Mouse (Mus musculus) forebrain, postnatal 0 days (tissue): ENCODE data around the gene Mmrn1. TPM values are rescaled to one million over a fixed set of nuclear protein-coding genes. Genes with fewer than 3 reads are reported as not detected.

ENCODE experiments used
- ATAC-seq: fragments of 200-750 bp; cut with Nextera tagmentation; 2 replicates; pipeline ENCODE4 v1.8.0; 2017; ENCODE audit warnings: mild to moderate bottlenecking, moderate library complexity
- DNase-seq: peaks from one replicate; pipeline ENCODE4 v3.0.0-alpha.2; 2015
- H3K27ac ChIP-seq: fragments of 300-500 bp; sonication (generic); 2 replicates; pipeline ENCODE4 v1.5.1; 2014; ENCODE audit warnings: low read depth, mild to moderate bottlenecking, antibody characterized with exemption, low read length, moderate library complexity, mixed read lengths
- H3K27me3 ChIP-seq: fragments of 300-500 bp; sonication (generic); 2 replicates; pipeline ENCODE4 v1.6.1; 2014; ENCODE audit warnings: mild to moderate bottlenecking, low read length, mixed read lengths; ENCODE audit not compliant: insufficient read depth
- H3K36me3 ChIP-seq: fragments of 300-500 bp; sonication (generic); 2 replicates; pipeline ENCODE4 v1.6.1; 2014; ENCODE audit warnings: mild to moderate bottlenecking, moderate library complexity; ENCODE audit not compliant: insufficient read depth
- H3K4me1 ChIP-seq: fragments of 300-500 bp; sonication (generic); 2 replicates; pipeline ENCODE4 v1.6.1; 2014; ENCODE audit warnings: antibody characterized with exemption; ENCODE audit not compliant: insufficient read depth
- H3K4me2 ChIP-seq: fragments of 300-500 bp; sonication (generic); 2 replicates; pipeline ENCODE4 v1.6.1; 2014; ENCODE audit warnings: low read depth, mild to moderate bottlenecking, moderate library complexity
- H3K4me3 ChIP-seq: fragments of 300-500 bp; sonication (generic); 2 replicates; pipeline ENCODE4 v1.5.1; 2014; ENCODE audit warnings: low read depth, low read length, mixed read lengths
- H3K9ac ChIP-seq: fragments of 300-500 bp; sonication (generic); 2 replicates; pipeline ENCODE4 v1.6.1; 2014; ENCODE audit warnings: mild to moderate bottlenecking
- H3K9me3 ChIP-seq: fragments of 300-500 bp; sonication (generic); 2 replicates; pipeline ENCODE4 v1.6.1; 2016; ENCODE audit warnings: low read length
- CTCF ChIP-seq: sonication (generic); IDR thresholded peaks from 2 replicates; pipeline ENCODE4 v1.5.1; 2016; ENCODE audit warnings: antibody characterized with exemption, control low read depth, low read depth
- WGBS: fragments of 180-500 bp; shearing (Covaris S2); extraction: QIAGEN DNeasy Blood & Tissue Kit; methylation state at CpG from one replicate; pipeline ENCODE4 v1.1.7; 2014; 5-methylcytosine and 5-hydroxymethylcytosine counted together
- polyA plus RNA-seq: library from polyadenylated mRNA; unstranded; fragments of >200 nt; fragmentation: Nextera tagmentation; extraction: Ambion mirVana; gene quantifications from 2 replicates; pipeline ENCODE4 v1.2.1, GENCODE M21; 2015
- total RNA-seq: library from RNA; depleted of rRNA; stranded (reverse); fragments of >200 nt; gene quantifications from 2 replicates; pipeline ENCODE4 v1.2.3, GENCODE M21; 2014; rRNA removed

Mmrn1 gene
- total and polyA plus RNA-seq, 2 experiments from 2014 or later, result 1.0 to 2.1 TPM

- H3K4me3 ChIP-seq, result no peak overlapping the region
- no peaks in the 10 kb centered on the region for H3K36me3 ChIP-seq
- H3K9me3 ChIP-seq, result no peaks in the 10 kb centered on the region
- 6% methylated on average over 3 of the region's 3 CpGs for WGBS
- no peaks in the 10 kb centered on the region for H3K27me3 ChIP-seq
- no peak overlapping the region for H3K27ac ChIP-seq
- TF ChIP-seq CTCF, result no peak
- H3K9ac ChIP-seq, result no peak overlapping the region
- H3K4me2 ChIP-seq, result no peak overlapping the region
- ATAC-seq, result no peak
- no peak for DNase-seq
- no peaks in the 10 kb centered on the region for H3K4me1 ChIP-seq
Observed at GRCm38 (mm10) chr6:61003916-61004765, 79.4 kb downstream of the Mmrn1 start.

GRCm38 (mm10) chr6:61013780-61014179 is 89.0 kb downstream of the Mmrn1 start:
- DNase-seq (no peak), ATAC-seq (no peak)
- Histone ChIP-seq H3K9me3 (no peaks in the 10 kb centered on the region), H3K4me3 (no peak overlapping the region), H3K4me2 (no peak overlapping the region), H3K36me3 (no peaks in the 10 kb centered on the region), H3K9ac (no peak overlapping the region), H3K27me3 (no peaks in the 10 kb centered on the region), H3K4me1 (no peaks in the 10 kb centered on the region), H3K27ac (no peak overlapping the region)
- 62% methylated on average over 5 of the region's 5 CpGs for WGBS
- no peak for TF ChIP-seq CTCF

GRCm38 (mm10) chr6:61019689-61020088 is 94.9 kb downstream of the Mmrn1 start:
- no peak for ATAC-seq
- no peak for TF ChIP-seq CTCF
- no peak overlapping the region for H3K4me3 ChIP-seq

DNA sequence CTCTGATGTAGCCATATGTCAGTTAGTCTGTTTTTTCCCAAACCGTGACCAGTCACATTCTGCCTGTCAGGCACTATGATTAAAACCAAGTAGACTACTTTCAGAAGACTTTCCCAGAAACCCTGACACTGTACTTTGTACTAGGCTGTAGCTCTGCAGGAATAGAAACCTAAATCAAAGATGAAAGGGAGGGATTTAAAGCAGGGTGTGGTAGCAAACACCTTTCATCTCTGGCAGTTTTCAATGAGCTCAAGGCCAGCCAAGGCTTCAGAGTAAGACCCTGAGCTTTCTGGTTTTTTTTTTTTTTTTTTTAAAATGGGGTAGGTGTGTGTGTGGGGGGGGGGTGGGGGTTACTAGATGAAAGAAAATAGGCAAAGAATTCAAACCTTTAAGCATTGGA is 96.2 kb downstream of the Mmrn1 start:
- 88% methylated on average over 1 of the region's 1 CpGs for WGBS
- H3K9me3 ChIP-seq, result no peaks in the 10 kb centered on the region
- no peak overlapping the region for H3K4me2 ChIP-seq
- H3K9ac ChIP-seq, result no peak overlapping the region
- ATAC-seq (no peak), DNase-seq (no peak)
- no peaks in the 10 kb centered on the region for H3K27me3 ChIP-seq
- no peaks in the 10 kb centered on the region for H3K4me1 ChIP-seq
- H3K27ac ChIP-seq, result no peak overlapping the region
- no peak overlapping the region for H3K4me3 ChIP-seq
- no peak for TF ChIP-seq CTCF
- no peaks in the 10 kb centered on the region for H3K36me3 ChIP-seq

More at GRCm38 (mm10) chr6:61019689-61020088, 94.9 kb downstream of the Mmrn1 start:
- Histone ChIP-seq H3K27me3 (no peaks in the 10 kb centered on the region), H3K36me3 (no peaks in the 10 kb centered on the region), H3K27ac (no peak overlapping the region), H3K4me1 (no peaks in the 10 kb centered on the region), H3K4me2 (no peak overlapping the region), H3K9me3 (no peaks in the 10 kb centered on the region), H3K9ac (no peak overlapping the region)
- 86% methylated on average over 1 of the region's 1 CpGs for WGBS
- DNase-seq, result no peak

GRCm38 (mm10) chr6:61033251-61033650 is 108.5 kb downstream of the Mmrn1 start:
- 62% methylated on average over 1 of the region's 1 CpGs for WGBS
- DNase-seq, result no peak
- no peak for ATAC-seq

More at GRCm38 (mm10) chr6:61033251-61033650, 108.5 kb downstream of the Mmrn1 start:
- Histone ChIP-seq H3K4me3 (no peak overlapping the region), H3K4me1 (no peaks in the 10 kb centered on the region), H3K27me3 (no peaks in the 10 kb centered on the region), H3K9ac (no peak overlapping the region), H3K36me3 (no peaks in the 10 kb centered on the region), H3K27ac (no peak overlapping the region), H3K9me3 (no peaks in the 10 kb centered on the region), H3K4me2 (no peak overlapping the region)
- TF ChIP-seq CTCF, result no peak

Other genes starting within 250 kb of the Mmrn1 start
- 244 and 300 TPM in 2 replicates for gene Snca, start 95.1 kb upstream of the Mmrn1 start, total RNA-seq
- 409 and 490 TPM in 2 replicates for gene Snca, start 95.1 kb upstream of the Mmrn1 start, polyA plus RNA-seq